Mouse (Mus musculus) kidney, adult 11 months (tissue): ENCODE data around the gene Dda1.
"Not testable (repeated sequence)": the region's sequence is repeated elsewhere in the genome, so short reads cannot be mapped to it uniquely, and the experiment has no call there.

ENCODE experiments used
- DNase-seq: peaks from one replicate; pipeline ENCODE4 v3.0.0; 2022

Gene Dda1

DNA sequence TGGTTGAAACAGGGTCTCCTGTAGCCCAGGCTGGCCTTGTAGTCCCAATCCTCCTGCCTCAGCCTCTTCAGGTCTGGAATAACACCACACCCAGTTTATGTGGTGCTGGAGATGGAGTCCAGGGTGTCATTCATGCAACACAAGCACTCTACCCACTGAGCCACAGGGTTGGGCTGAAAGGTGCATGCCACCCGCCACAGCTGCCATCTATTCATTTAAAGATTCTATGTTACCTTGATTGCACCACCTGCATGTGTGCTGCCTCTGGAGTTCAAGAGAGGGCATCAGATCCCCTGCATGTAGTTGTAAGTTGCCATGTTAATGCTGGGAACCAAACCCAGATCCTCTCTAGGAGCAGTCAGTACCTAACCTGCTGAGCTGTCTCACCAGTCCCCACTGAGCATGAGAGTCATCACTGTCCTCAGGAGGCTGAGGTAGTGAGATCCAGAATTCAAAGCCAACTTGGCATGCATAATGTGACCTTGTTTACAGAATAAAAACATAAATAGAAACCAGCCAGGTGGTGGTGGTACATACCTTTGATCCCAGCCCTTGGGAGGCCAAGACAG, 28.2 kb downstream of the Dda1 start:
- DNase-seq, result no peak

DNA sequence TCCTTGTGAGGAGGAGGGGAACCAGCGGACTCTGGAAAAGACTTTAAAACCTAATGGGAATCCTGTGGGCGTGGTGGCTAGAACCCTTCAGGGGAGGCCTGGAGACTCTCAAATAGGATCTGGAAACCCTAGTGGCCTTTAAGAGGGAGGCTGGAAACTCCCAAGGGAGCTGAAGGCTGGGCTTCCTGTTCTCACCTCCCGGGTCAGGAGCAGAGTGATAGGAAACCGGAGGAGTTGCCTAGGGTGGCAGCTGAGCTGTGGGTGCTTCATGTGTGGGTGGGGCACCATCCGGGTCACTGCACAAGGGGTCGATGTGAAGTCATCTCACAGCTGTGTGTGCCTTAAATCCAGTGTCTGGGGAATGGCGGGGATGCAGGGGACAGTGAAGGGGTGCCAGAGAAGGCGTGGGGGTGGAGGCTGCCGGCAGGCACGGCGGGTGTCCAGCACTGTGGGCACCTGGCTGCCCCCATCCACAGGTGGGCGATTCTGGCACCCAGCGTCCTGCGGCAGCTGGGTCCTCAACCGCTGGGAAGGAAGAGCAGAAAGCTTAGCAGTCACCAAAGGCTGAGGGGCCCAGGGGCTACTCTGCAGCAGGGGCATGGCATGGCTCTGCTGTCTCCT, 29.0 kb downstream of the Dda1 start:
- DNase-seq, result peak; percentile 78

DNA sequence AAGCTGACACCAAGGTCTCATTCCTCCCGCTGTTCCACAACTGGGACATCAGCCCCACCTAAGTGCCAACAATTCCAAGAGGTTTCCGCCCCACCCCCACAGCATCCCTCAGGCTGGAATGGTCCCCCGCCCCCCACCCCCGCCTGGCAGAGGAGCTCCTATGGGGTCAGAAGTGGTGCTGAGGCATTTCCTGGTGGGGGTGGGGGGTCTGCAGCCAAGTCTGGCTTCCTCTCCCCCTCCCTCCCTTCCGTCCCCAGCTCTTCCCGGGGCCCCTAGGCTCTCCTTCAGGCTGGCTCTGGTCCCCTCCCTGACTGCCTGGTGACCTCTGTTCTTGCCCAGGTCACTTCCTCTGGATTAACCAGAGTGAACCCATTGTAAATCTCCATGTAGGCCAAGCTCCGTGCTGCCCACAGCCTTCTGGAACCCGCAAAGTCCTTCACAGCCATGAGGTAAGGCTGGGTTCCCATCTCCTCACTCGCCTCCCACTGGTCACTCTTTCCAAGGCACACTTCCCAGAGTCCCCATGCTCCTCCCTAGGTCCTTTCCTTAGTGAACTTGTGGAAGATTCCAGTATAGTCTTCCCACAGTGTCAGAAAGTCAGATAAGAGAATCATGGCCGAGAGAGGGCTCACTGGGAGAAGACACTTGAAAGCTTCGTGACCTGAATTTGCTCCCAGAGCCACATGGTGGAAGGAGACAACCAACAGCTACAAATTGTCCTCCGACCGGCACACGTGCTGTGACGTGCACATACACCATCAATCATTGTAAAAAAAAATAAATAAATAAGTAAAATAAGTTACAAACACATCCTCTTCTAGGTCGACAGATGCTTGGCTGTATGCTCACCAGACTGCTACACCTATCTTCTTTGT, 30.1 kb downstream of the Dda1 start:
- peak; percentile 67 for DNase-seq

DNA sequence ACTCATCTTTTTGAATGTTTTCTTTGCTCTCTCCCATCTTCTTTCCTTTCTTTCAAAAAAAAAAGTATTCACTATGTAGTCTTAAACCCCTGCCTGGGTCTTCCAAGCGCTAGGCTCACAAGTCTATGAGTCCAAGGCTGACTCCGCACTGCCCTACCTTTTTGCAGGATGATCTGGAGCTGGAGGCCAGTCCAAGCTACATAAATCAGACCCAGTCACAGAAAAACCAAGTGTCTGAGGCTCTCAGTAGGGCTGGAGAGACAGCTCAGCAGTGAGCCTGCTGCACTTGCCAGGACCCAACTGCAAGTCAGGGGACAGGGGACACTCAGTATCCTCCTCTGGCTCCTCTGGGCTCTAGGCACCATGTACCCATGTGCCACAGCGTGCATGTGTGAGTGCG, 35.4 kb downstream of the Dda1 start:
- DNase-seq, result no peak

DNA sequence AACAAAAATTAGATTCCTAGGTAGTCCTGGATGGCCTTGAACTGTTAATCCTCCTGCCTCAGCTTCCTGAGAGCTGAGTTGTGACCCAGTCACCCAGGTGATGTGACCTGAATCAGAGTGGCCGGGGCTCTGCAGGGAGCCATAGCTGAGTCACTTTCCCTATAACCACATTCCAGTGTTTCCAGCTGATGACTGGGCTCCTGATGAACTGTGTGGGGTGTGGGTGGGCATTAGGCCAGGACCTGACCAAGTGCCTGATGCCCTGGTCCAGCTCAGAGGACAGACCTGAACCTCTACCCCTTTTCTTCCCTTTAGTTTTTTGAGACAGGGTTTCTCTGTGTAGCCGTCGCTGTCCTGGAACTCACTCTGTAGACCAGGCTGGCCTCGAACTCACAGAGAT, 36.3 kb downstream of the Dda1 start:
- no peak for DNase-seq

DNA sequence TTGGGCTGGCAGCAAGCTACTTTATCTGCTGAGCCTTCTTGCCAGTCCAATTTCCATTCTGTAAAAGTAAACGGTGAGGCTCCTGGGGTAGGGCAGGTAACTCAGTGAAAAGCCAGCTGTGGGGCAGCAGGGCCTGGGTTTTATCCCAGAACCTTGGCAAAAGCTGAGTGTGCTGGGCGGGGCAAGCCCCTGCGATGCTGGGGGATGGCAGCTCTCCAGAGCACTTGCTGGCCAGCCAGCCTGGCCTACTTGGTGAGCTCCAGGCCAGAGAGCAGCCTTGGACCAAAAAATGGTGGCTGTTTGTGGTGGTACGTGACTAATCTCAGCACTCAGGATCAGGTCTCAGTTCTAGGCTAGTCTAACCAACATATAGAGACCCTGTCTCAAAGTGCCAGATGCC, 37.0 kb downstream of the Dda1 start:
- DNase-seq, result no peak

DNA sequence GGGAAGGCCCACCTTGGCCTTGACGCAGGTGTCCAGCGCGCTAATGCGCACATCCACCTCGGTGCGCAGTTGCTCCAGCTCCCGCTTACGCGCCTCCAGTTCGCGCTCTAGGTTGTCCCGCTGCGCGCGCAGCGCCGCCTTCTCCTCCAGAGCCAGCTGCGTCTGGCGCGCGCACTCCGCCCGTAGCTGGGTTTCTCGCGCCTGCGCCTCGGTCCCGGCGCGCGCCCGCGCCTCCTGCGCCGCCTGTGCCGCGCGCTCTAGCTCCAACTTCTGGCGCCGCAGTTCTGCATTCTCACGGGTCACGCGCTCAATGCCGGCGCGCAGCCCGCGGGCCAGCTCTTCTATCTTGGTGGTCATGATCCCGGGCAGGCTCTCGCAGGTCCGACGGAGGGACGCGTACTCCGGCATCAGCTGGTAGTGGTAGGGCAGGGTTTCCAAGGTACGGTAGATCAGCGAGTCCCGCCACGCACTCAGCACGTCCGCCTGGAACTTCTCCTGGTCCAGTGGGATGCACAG, 38.6 kb downstream of the Dda1 start:
- DNase-seq, result peak; percentile 61

DNA sequence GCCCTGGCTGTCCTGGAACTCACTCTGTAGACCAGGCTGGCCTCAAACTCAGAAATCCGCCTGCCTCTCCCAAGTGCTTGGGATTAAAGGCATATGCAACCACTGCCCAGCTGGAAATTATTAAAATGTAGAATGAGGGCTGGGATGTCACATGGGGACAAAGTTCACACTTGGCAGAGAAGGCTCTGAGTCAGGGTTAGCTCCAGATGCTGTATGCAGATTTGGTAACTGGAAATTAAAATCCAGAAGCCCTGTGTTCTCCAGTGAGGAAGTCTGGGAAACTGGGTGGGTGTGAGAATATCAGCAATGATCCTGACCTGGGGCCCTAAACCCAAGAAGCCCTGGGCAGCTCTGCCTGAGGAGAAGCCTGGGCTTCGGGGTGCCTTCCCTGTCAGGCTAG, 40.3 kb downstream of the Dda1 start:
- no peak for DNase-seq

DNA sequence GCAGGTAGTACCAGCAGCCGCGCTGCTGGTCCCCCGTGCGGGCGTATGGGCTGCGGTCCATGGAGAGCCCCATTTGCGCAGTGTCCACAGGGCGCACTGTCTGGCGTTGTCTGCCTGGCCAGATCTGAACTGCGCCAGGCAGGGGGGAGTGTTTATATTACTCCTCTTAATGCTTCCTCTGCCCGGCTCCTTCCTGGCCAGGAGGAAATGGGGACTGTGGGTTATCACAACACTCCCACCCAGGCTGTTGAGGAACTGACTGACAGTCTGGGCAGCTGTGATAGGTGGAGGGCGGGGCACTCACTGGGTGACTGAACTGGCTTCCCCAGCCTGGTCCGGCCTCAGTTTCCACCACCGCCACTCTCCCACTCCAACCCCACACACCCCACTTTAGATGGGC, 42.6 kb downstream of the Dda1 start, which contains the start of gene Plvap:
Gene Plvap (minus strand): TSS at position 109 of the 400 bp plus-strand sequence.
- peak; percentile 66 for DNase-seq

DNA sequence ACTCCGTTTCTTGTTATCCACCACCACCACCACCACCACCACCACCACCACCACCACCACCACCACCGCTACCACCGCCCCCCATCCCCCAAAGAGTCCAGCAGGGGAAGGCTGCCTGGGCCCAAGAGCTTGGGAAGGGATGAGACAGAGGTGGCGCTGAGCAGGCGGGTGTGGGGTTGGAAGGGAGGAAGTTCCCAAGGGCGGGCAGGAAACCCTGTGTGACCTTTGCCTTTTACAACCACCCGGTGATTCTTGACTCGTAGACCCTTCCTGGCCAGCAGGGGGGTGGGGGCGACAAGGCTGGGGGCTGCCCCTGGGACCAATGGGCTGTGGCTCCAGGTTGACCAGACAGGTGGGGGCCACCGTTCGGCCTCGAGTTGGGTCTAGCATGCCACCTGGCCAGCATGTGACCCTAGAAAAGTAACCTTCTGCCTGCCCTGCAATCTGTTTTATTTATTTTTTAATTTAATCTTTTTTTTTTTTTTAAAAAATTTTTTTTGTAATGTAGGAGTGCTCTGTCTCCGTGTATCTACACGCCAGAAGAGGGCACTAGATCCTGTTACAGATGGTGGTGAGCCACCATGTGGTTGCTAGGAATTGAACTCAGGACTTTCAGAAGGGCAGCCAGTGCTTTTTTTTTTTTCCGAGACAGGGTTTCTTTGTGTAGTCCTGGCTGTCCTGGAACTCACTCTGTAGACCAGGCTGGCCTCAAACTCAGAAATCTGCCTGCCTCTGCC, 44.2 kb downstream of the Dda1 start:
- no peak for DNase-seq

DNA sequence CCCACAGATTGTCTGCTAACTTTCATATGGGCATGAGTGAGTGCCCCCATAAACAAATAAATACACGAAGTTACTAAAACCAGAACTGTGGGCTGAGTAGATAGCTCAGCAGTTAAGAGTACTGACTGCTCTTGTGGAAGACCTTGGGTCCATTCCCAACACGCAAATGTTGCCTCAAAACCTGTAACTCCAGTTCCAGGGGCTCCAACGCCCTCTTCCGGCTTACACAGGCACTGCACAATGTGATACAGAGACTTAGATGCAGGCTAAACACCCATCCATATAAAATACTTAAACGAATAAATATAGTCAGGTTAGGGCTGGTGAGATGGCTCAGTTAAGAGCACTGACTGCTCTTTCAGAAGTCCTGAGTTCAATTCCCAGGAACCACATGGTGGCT, 46.0 kb downstream of the Dda1 start:
- DNase-seq, result no peak

DNA sequence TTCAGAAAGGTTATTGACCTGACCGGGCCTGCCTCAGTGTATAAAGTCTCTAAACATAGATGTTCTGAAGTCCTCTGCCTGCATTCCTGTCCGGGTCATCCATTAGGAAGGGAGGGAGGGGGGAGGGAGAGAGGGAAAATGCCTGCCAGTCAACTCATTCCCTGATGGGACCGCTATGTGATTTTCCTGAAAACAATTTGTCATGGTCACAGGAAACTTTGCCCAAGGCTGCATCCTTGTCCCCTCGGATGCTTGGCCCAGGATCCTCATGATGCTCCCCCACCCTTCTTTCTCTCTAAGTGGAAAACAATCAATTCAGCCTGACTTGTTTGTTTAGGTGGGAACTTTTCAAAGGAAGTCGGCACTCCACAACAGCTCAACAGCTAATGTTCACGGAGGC, 47.8 kb downstream of the Dda1 start:
- DNase-seq, result peak; percentile 64

DNA sequence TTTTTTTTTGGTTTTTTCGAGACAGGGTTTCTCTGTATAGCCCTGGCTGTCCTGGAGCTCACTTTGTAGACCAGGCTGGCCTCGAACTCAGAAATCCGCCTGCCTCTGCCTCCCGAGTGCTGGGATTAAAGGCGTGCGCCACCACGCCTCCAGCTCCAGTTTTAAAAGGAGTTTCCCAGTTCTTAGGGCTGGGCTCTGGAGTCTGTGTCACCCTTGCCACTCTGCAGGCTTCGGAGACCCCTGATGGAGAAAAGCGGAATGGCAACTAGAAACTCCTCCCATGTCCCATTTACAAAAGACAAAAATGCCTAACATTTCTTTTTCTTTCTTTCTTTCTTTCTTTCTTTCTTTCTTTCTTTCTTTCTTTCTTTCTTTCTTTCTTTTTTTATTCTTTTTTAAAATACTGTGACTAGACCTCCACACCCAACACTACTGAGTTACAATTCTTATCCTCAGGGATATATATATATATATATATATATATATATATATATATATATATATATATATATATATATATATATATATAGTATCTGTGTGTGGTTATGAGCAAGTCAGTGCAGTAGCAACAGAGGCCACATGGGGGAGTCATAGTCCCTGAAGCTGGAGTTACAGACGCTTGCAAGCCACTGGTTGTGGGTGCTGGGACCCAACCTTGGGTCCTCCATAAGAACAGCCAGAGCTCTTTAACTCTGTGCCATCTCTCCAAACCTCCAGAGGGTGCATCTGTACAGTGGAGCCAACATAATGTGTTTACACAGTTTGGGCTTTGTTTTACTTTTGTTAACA, 50.2 kb downstream of the Dda1 start:
- not testable (repeated sequence) for DNase-seq

DNA sequence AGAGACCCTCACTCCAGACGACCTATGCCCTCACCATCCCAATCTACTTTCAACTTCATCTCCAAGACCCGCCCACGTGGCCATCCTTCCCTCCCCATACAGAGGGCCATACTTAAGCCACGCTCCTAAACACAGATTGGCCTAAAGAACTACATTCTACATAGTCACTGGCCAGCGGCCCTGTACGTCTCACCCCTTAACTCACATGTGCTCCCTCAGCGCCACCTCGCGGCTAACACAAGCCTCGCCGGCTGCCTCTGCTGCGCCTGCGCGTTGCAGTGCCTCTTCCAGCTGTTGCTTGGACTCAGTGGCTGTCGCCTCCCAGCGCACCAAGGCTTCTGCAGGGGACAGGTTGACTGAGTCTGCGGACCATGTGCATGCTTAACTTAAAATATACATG, 52.6 kb downstream of the Dda1 start:
- peak; percentile 89 for DNase-seq

DNA sequence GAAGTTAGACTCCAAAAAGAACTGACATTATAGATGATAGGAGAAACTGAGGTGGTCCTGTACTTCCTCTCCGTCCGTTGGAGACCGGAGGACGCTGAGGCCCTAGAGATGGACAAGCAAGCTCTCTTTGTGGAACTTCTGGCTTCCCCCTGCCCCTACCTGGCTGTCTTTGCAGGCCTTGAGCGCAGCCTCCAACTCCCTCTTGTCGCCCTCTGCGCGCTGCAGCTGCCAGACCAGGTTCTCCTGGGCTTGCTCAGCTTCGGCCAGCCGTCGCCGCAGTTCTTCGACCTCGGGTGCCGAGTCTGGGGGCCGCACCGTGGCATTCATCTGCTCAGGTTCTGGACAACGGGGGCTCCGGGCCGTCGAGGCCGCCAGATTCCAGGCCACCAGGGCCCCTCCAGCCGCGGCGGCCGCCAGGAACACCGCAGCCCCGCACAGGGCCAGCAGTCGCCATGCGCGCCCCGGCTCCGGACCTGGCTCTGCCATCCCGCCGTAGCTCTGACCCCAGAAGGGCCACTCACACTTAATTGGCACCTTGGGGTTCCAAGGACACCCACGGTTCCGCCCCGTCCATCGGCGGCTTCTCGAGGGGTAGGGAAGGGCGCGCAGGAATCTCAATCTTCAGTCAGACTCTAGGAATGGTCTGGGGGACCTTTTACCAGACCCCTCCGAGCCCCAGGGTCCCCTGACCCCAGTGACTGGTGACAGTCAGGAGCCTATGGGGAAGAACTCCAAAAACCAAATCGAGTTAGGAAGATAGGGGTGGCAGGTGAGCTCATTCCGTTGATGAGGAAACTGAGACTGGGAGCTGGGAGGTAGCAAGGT, 56.4 kb downstream of the Dda1 start, which contains the start of gene Ccdc194:
Gene Ccdc194 (minus strand): TSS at position 486 of the 825 bp plus-strand sequence.
- no peak for DNase-seq
